Mouse (Mus musculus) central nervous system, embryonic 18 days (tissue): ENCODE data around the gene Ubfd1. TPM values are rescaled to one million over a fixed set of nuclear protein-coding genes. Genes with fewer than 3 reads are reported as not detected.

Source experiments
- polyA plus RNA-seq: library from polyadenylated mRNA; depleted of rRNA; stranded (reverse); fragments of >200 nt; gene quantifications from 2 replicates; pipeline ENCODE4 v1.2.3, GENCODE M21; 2012; rRNA removed

The Ubfd1 gene
- 81.3 and 83.3 TPM in 2 replicates for polyA plus RNA-seq

DNA sequence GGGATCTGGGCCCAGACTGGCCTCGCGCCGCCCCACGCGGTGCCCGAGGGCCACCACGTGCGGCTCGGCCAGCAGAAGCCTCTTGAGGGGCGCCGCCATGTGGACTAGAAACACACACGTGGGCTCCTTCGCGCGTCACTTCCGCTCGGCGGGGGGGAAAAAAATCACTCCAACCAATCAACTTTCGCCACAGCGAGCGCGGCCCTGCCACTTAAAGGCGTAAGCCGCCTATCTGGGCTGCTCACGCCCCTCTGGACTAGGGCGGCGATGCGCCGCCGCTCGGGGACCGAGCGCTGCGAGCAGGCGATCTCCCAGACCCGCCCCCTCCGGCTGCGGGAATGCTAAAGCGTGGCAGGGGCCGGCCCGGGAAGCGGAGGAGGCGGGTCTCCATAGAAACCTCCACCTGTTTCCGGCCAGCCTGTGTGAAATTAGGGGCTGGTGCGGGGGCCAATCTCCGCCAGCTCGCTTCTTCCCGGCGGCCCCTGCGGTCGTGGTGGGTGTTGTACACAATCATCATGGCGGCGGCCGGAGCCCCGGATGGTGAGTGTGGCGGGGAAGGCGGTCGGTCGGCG, at the start of gene Ubfd1, which contains the start of gene Ears2:
TSS of gene Ubfd1 (plus strand) at position 231 of the 572 bp plus-strand sequence.
TSS of gene Ears2 (minus strand) at position 319 of the 572 bp plus-strand sequence.

GRCm38 (mm10) chr7:122020667-122021354, 46.2 kb upstream of the Ubfd1 start, which contains the start of gene Gga2:
TSS of gene Gga2 (minus strand) at chr7:122021222.

GRCm38 (mm10) chr7:122101747-122102244, 34.8 kb downstream of the Ubfd1 start, which contains the start of gene Ndufab1:
TSS of gene Ndufab1 (minus strand) at chr7:122101886.

Other genes starting within 250 kb of the Ubfd1 start
- gene Scnn1b, start 202.1 kb upstream of the Ubfd1 start, polyA plus RNA-seq = 0.34 and 0.43 TPM in 2 replicates
- gene Cog7, start 85.5 kb upstream of the Ubfd1 start, polyA plus RNA-seq = 17.3 and 18.9 TPM in 2 replicates
- 77.5 and 85.0 TPM in 2 replicates for gene Gga2, start 46.0 kb upstream of the Ubfd1 start, polyA plus RNA-seq
- 8.4 and 8.5 TPM in 2 replicates for gene Ears2, start 88 bp downstream of the Ubfd1 start, polyA plus RNA-seq
- gene Ndufab1, start 34.7 kb downstream of the Ubfd1 start, polyA plus RNA-seq = 150 TPM in 2 replicates
- 2.6 and 3.8 TPM in 2 replicates for gene Palb2, start 65.8 kb downstream of the Ubfd1 start, polyA plus RNA-seq
- gene Dctn5, start 65.9 kb downstream of the Ubfd1 start, polyA plus RNA-seq = 121 and 127 TPM in 2 replicates
- gene Plk1, start 92.3 kb downstream of the Ubfd1 start, polyA plus RNA-seq = 11.5 and 11.7 TPM in 2 replicates
- gene Ern2, start 119.0 kb downstream of the Ubfd1 start, polyA plus RNA-seq = 2.0 and 2.2 TPM in 2 replicates
- 1.1 and 1.2 TPM in 2 replicates for gene Chp2, start 152.3 kb downstream of the Ubfd1 start, polyA plus RNA-seq
- gene Prkcb, start 221.6 kb downstream of the Ubfd1 start, polyA plus RNA-seq = 123 and 136 TPM in 2 replicates